Mouse (Mus musculus): ENCODE data around the gene Cacng8. TPM values are rescaled to one million over a fixed set of nuclear protein-coding genes. Genes with fewer than 3 reads are reported as not detected.
"Not testable (repeated sequence)": the region's sequence is repeated elsewhere in the genome, so short reads cannot be mapped to it uniquely, and the experiment has no call there.

The Cacng8 gene
- total RNA-seq, 2 experiments from 2014 or later, result not detected

- no peak for ATAC-seq (replicated peaks; ENCODE audit: low FRiP score, low TSS enrichment, poor library complexity, severe bottlenecking)
Measured at GRCm38 (mm10) chr7:3384807-3385319, 5.6 kb upstream of the Cacng8 start.

DNA sequence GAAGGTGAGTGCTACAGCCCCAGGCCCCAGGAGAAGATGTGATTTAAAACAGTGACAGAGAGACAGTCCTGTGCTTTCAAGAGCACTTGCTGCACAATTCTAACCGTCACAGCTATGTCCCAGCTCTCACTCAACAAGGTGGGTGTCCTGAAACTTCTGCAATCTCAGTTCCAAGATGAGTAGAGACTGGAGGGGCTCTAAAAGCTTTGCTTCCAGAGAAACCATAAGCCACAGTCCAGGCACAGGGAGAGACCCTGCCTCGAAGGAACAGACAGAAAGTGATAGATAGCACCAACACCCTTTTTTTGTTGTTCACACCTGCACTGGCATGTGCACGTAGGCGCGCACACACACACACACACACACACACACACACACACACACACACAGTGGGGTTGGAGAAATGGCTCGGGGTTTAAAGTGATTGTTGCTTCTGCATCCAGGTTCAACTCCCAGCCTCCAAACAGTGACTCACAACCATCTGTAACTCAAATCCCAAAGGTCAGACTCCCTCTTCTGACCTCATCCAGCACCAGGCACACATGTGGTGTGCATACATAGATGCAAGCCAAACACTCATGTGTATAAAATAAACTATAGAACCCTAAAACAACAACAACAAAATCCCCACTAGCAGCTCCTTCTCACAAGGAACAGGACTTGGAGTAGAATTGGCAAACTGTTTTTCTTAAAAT, 4.3 kb upstream of the Cacng8 start:
- ATAC-seq (replicated peaks; ENCODE audit: low FRiP score, low TSS enrichment, poor library complexity, severe bottlenecking), result no peak

DNA sequence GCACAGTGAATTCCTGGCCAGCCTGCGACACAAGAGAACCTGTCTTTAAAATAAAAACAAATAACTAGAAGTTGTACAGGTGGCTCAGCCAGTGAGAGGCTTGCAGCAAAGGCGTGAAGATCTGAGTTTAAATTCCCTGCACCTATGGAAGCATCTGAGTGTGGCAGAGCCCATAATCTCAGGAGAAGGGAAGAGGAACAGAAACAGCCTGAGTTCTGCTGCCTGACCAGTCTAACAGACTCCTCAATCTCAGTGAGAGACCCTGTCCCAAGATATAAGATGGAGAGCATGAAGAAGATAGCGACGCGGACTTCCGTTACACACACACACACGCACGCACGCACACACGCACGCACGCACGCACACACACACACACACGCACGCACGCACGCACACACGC, 2.7 kb upstream of the Cacng8 start:
- no peak for ATAC-seq (replicated peaks; ENCODE audit: low FRiP score, low TSS enrichment, poor library complexity, severe bottlenecking)

GRCm38 (mm10) chr7:3388885-3389284, 1.6 kb upstream of the Cacng8 start:
- ATAC-seq (replicated peaks; ENCODE audit: low FRiP score, low TSS enrichment, poor library complexity, severe bottlenecking), result no peak

DNA sequence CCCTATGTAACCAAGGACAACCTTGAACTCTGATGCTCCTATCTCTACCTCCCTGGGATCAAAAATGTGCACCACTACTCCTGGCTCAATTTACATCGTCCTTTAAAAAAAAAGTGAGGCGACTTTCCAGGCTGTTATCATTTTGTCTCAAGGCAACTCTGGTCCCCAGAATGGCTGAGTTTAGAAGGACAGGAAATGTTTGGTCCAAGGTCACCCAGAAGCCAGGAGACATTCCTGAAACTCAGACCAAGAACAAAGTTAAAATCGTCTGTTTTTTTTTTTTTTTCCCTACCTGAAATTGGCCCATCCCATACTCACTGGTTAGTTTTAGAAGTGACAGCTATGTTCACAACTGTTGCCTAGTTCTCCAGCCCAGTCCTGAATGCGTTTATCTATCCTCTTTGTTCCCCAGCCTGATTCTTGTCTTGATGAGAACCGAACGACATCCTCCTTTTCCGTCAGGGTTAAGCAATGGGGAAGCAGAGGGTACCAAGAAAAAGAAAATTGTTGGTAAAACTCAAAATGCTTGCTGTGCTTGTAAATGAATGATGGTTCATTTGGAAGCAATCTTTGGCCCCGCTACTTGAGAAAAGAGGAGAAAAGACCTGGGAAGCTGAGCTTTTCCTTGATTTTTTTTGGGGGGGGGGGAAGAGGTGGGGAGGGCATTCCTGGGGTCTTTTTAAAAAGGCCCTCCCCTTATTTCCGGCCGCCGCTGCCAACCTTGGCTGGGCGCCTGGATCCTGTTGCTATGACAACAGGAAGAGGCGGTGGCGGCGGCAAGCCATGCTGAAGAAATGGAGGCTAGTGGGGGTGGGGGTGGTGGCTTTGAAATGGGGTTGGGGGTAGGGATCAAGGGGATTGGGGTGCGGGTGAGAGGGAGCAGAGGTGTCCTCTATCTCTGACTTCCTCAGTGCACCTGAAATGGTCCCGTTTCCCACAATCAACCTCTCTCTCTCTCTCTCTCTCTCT, 755 bp upstream of the Cacng8 start:
- ATAC-seq (replicated peaks; ENCODE audit: low FRiP score, low TSS enrichment, poor library complexity, severe bottlenecking), result no peak

- no peak for ATAC-seq (replicated peaks; ENCODE audit: low FRiP score, low TSS enrichment, poor library complexity, severe bottlenecking)
Measured at GRCm38 (mm10) chr7:3391081-3391451, 583 bp downstream of the Cacng8 start.

- ATAC-seq (replicated peaks; ENCODE audit: low FRiP score, low TSS enrichment, poor library complexity, severe bottlenecking), result no peak
Measured at GRCm38 (mm10) chr7:3391809-3392208, 1.3 kb downstream of the Cacng8 start.

DNA sequence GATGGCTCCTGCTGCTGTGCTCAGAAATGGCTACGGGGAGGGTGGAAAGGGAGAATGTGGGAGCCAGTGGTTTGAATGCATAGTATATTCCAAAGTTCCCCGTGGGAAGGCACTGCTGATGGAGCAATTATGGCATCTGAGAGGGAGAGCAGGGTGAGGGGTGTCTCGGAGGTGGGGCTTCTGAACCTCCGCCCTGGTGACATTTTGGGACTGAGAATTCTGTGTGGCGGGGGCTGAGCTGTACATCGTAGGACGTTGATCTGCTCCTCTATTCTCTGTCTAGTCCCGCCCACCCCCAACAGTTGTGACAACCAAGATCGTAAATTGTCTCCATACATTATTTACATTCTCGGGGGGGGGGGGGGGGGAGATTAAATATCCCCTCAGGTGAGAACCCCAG, 6.9 kb downstream of the Cacng8 start:
- ATAC-seq (replicated peaks; ENCODE audit: low FRiP score, low TSS enrichment, poor library complexity, severe bottlenecking), result no peak

- ATAC-seq (replicated peaks; ENCODE audit: low FRiP score, low TSS enrichment, poor library complexity, severe bottlenecking), result no peak
Measured at GRCm38 (mm10) chr7:3397797-3398196, 7.3 kb downstream of the Cacng8 start.

- ATAC-seq (replicated peaks; ENCODE audit: low FRiP score, low TSS enrichment, poor library complexity, severe bottlenecking), result not testable (repeated sequence)
Measured at GRCm38 (mm10) chr7:3398363-3398762, 7.9 kb downstream of the Cacng8 start.

- ATAC-seq (replicated peaks; ENCODE audit: low FRiP score, low TSS enrichment, poor library complexity, severe bottlenecking), result no peak
Measured at GRCm38 (mm10) chr7:3399937-3400336, 9.5 kb downstream of the Cacng8 start.

GRCm38 (mm10) chr7:3409729-3410520, 19.4 kb downstream of the Cacng8 start:
- no peak for ATAC-seq (replicated peaks; ENCODE audit: low FRiP score, low TSS enrichment, poor library complexity, severe bottlenecking)

- ATAC-seq (replicated peaks; ENCODE audit: low FRiP score, low TSS enrichment, poor library complexity, severe bottlenecking), result peak; percentile 75
Measured at GRCm38 (mm10) chr7:3411160-3411941, 20.9 kb downstream of the Cacng8 start.

DNA sequence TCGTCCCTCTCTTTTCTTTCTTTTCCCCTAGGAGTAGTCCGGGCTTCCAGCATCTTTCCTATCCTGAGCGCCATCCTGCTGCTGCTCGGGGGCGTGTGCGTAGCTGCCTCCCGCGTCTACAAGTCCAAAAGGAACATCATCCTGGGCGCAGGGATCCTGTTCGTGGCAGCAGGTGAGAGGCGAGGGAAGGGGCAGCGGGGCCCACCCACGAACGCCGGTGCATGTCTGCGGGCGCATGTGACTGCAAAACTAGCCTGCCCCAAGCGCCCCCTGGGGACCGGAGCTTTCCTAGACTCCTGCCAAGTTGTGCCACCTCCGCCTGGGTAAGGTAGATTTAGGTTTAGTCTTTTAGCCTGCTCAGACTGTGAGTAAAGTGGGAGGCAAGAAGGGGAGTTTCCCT, 21.6 kb downstream of the Cacng8 start:
- no peak; the same call in 1 of the 2 replicates for ATAC-seq (replicated peaks; ENCODE audit: low FRiP score, low TSS enrichment, poor library complexity, severe bottlenecking)

GRCm38 (mm10) chr7:3414888-3415287, 24.4 kb downstream of the Cacng8 start:
- no peak for ATAC-seq (replicated peaks; ENCODE audit: low FRiP score, low TSS enrichment, poor library complexity, severe bottlenecking)

DNA sequence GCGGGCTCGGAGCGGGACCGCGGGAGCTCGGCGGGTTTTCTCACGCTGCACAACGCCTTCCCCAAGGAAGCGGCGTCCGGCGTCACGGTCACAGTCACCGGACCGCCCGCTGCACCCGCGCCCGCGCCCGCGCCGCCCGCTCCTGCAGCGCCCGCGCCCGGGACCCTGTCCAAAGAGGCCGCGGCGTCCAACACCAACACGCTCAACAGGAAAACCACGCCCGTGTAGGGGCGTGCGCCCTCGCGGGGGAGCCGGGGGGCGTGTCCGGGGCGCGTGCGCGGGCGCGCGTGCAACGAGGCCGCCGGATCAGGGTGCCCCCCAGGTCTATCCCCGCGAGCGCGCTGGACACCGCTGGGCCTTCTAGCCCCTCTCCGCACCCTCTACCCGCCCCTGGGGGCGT, 24.9 kb downstream of the Cacng8 start:
- ATAC-seq (replicated peaks; ENCODE audit: low FRiP score, low TSS enrichment, poor library complexity, severe bottlenecking), result no peak; the same call in 1 of the 2 replicates

DNA sequence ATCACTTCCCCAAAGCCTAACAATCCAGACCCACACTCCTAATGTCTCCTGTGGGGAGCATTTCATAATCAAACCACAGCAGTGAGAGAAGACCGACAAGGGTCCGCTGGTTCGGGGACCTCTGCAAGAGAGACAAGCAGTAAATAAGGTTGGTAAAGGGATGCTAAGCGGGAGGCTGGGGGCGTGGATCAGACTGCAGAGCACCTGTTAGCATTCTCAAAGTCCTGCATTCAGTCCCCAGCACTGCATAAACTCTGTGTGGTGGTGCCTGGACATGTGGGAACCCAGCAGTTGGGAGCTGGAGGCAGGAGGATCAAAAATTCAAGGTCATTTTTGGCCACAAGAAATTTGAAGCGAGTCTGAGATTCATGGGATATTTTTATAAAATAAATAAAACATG, 29.5 kb downstream of the Cacng8 start:
- no peak for ATAC-seq (replicated peaks; ENCODE audit: low FRiP score, low TSS enrichment, poor library complexity, severe bottlenecking)

DNA sequence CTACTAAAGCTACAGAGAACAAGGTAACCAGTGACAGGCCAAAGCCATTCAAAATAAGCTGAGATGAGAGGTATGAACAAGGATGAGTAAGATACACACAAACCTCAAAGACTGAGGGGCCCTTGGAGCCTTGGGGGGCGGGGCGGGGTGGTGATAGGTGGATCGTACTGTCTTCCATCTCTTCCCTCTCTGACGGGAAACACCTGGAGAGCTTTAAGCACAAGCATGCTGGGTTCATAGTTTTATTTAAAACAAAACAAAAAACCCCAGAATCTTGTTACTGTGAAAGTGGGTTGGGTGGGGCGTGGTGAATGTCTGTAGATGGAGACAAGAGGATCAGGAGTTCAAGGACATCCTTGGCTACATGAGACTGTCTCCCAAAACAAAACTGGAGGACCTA, 30.0 kb downstream of the Cacng8 start:
- ATAC-seq (replicated peaks; ENCODE audit: low FRiP score, low TSS enrichment, poor library complexity, severe bottlenecking), result no peak

- no peak for ATAC-seq (replicated peaks; ENCODE audit: low FRiP score, low TSS enrichment, poor library complexity, severe bottlenecking)
Measured at GRCm38 (mm10) chr7:3421297-3421696, 30.8 kb downstream of the Cacng8 start.

Measured in megakaryocyte-erythroid progenitor cell, adult 5-6 weeks (primary cell).